ENCODE assay signal across 1 mouse cellular context in genomic region chr1:132349601-132350000, GRCm38 (mm10). TPM values are rescaled to one million over a fixed set of nuclear protein-coding genes. Genes with fewer than 3 reads are reported as not detected.
"Had no signal": no experiment of that assay in that cellular context is flagged by ENCODE, and none has a peak within 500 bp of the region (broad histone marks: within the 10 kb centered on the region; RNA-seq: fewer than 3 reads in every experiment).

No protein-coding gene starts in this region.

RNA-seq across cellular contexts. Expression of gene Klhdc8a, which starts 51.2 kb away (rescaled TPM):
- polyA plus RNA-seq: inflammation-experienced regulatory T-cells, adult 6 months had no signal
